Mouse (Mus musculus): ENCODE data around the gene Pfn2. TPM values are rescaled to one million over a fixed set of nuclear protein-coding genes. Genes with fewer than 3 reads are reported as not detected.
"Not testable (repeated sequence)": the region's sequence is repeated elsewhere in the genome, so short reads cannot be mapped to it uniquely, and the experiment has no call there.

Gene Pfn2
- total RNA-seq (2021): 100 to 1,000 TPM; 150 to 155 TPM
- long read RNA-seq, experiment 1, transcript Pfn2-202 (3 exons, 1,879 nt): minor isoform, 23 of 197 reads
- long read RNA-seq, experiment 1, transcript Pfn2-201 (3 exons, 2,342 nt): major isoform, 135 of 197 reads
- long read RNA-seq, experiment 1, transcript Pfn2-204 (3 exons, 810 nt): minor isoform, 5 of 197 reads
- long read RNA-seq, experiment 1, partial matches to known transcripts: 27 of 197 reads
- long read RNA-seq, experiment 1, other reads (novel, unspliced or antisense): 6 of 197 reads
- long read RNA-seq, experiment 2, transcript Pfn2-204 (3 exons, 810 nt): minor isoform, 6 of 293 reads
- long read RNA-seq, experiment 2, transcript Pfn2-201 (3 exons, 2,342 nt): major isoform, 202 of 293 reads
- long read RNA-seq, experiment 2, transcript Pfn2-202 (3 exons, 1,879 nt): minor isoform, 40 of 293 reads
- long read RNA-seq, experiment 2, partial matches to known transcripts: 2 of 293 reads
- long read RNA-seq, experiment 2, other reads (novel, unspliced or antisense): 42 of 293 reads

DNA sequence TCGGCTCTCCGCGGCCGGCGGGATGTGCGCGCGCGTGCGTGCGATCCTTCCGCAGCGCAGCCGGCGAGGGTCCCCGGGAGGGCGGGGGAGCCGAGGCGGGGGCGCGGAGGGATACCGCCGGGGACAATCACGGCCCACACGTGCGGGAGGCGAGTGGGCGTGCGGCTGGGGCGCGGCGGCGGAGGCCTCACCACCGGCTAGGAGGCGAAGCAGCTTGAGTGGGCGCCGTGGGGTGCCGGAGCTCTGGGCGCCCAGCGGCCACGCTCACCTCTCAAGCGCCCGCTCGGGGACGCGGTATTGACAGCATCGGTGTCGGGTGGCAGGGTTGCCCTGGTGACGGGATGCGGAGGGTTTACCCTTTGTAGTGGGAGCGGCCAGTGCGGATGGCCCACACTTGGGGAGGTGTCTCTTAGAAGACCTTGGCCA, at the start of gene Pfn2:
Pfn2 (minus strand) TSS at position 320 of the 426 bp plus-strand sequence.
- peak; percentile 76 for DNase-seq

DNA sequence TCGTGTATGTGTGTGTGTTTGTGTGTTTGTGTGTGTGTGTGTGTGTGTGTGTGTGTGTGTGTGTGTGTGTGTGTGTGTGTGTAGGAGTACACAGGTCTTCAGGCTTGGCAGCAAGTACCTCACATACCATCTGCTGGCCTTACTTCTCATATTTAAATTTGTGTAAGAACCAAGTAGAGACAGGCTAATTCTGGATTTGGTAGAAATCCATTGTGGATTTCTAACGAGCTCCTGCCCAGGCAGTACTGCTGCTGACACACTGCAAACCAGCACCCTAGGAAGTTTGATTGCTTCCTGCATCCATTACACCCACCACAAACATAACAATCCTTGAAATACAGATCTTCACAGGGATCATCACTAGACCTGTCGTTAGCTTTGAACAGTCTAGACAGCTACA, 35.1 kb upstream of the Pfn2 start:
- no peak for DNase-seq

- DNase-seq: peak; percentile 67
Observed at GRCm38 (mm10) chr3:57846912-57847759, 743 bp downstream of the Pfn2 start.

- no peak for DNase-seq
Observed at GRCm38 (mm10) chr3:57846662-57846911, 1.3 kb downstream of the Pfn2 start.

GRCm38 (mm10) chr3:57845786-57846661, 1.9 kb downstream of the Pfn2 start:
- no peak for DNase-seq

DNA sequence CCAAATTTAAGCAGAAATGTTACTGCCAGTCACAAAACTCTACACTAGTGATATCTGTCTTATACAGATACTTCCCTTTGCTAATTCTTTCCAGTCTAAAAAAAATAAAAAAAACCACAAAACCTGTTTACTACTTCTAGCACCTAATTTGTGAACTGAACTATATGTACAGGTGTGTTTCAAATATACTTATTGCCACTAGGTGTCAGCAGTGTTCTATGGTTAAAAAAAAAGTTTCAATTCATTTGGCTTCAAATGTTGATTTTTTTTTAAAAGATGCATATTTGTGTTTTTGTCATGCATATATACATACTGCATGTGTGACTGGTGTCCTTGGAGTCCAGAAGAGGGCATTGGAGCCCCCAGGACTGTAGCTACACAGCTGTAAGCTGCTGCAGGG, 4.1 kb downstream of the Pfn2 start:
- DNase-seq: no peak

- no peak for DNase-seq
Observed at GRCm38 (mm10) chr3:57836911-57837310, 11.0 kb downstream of the Pfn2 start.

GRCm38 (mm10) chr3:57833585-57833984, 14.3 kb downstream of the Pfn2 start:
- DNase-seq: no peak

GRCm38 (mm10) chr3:57825866-57826265, 22.0 kb downstream of the Pfn2 start:
- no peak for DNase-seq

DNA sequence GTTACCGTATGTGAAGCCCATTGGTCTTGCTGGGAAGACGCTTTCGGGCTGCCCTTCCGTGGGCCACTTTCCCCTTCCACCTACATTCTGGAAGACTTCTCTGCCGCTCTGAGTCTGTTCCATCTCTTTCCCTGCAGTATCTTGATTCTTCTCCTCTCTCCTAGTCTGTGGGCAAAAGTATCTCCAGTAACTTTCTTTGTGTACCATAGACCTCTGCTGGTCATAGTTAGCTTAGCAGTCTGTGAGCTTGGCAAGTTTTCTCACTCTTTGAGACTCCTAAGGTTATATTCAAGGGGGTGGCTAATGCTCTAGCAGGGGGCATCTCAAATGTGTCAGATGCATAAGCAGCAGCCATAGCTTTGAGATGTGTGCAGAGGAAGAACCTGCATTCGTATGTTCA, 32.4 kb downstream of the Pfn2 start:
- no peak for DNase-seq

DNA sequence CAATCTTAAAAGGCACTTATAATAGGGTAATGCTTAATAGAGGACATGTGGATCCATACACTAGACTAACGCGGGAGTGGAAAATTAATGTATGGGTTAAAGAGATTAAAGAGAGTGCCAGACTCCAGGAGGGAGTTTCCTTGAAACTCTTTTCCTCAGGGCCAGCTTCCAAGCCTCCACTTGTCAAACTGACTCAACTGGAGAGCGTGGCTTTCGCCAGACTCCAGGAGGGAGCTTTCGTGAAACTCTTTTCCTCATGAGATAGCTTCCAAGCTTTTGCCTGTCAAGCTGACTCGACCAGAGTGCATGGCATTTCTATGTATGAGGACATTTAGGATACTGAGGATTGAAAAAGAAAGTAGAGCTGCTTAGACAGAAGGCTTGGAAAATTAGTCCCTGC, 52.8 kb downstream of the Pfn2 start:
- DNase-seq: not testable (repeated sequence)

Other genes starting within 250 kb of the Pfn2 start
- 10 to 100 TPM; 11.1 to 11.3 TPM for gene Commd2, start 196.4 kb downstream of the Pfn2 start, total RNA-seq (2021)
- gene Ankub1, start 155.3 kb downstream of the Pfn2 start, total RNA-seq (2021): not detected
- gene Rnf13, start 112.0 kb downstream of the Pfn2 start, total RNA-seq (2021): 10 to 100 TPM; 21.6 to 29.8 TPM